Mouse (Mus musculus) olfactory bulb, adult 2 months (tissue): ENCODE measurements around the gene Pepd.

ENCODE experiments used
- CTCF ChIP-seq: fragments of 200-500 bp; IDR thresholded peaks from 2 replicates; pipeline ENCODE4 v1.5.1; 2012; ENCODE audit warnings: low read depth, mild to moderate bottlenecking, low read length, moderate library complexity; ENCODE audit not compliant: insufficient read depth
- POLR2A ChIP-seq: fragments of 200-500 bp; IDR thresholded peaks from 2 replicates; pipeline ENCODE4 v1.6.1; 2012; ENCODE audit warnings: mild to moderate bottlenecking, low read depth, low read length, moderate library complexity; ENCODE audit not compliant: insufficient read depth

- TF ChIP-seq CTCF (no peak), POLR2A (no peak)
Measured at GRCm38 (mm10) chr7:35054286-35054685, 142.1 kb downstream of the Pepd start.
